ENCODE assay signal across 17 mouse cellular contexts in the genomic region with DNA sequence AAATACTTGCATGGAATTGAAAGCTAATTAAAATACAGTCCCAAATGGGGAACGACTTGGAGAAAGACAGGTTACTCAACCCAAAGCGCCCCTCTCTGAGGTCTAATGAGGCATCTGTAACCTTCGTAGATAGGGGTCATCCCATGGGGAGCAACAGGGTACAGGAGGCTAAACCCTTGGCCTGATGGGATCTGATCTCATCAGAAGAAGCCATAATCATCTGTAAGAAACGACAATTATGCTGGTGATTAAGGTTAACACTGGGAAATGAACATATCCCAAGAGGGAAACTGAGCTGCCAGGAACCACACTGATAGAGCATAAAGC.
A peak's percentile ranks its signal among the peaks of the same experiment; 100 is the strongest.
DNase-seq lines count a peak whose midpoint lies in the region; ATAC-seq lines count a peak whose summit lies in the region.
"Had no signal": no experiment of that assay in that cellular context is flagged by ENCODE, and none has a peak within 500 bp of the region (broad histone marks: within the 10 kb centered on the region; RNA-seq: fewer than 3 reads in every experiment).

No protein-coding gene starts in this region.

- peak overlapping the region; percentile 54 for H3K27ac ChIP-seq in forebrain, embryonic 10.5 days
- H3K27ac ChIP-seq in forebrain, embryonic 13.5 days: peak overlapping the region; percentile 37; the same call in 1 of the 2 replicates
- peak overlapping the region; percentile 81 for H3K27ac ChIP-seq in hindbrain, embryonic 13.5 days
- peak overlapping the region; percentile 68 for H3K27ac ChIP-seq in midbrain, embryonic 14.5 days (replicated peaks; ENCODE audit: low read depth, low read length)
- H3K27ac ChIP-seq: embryonic facial prominence, embryonic 15.5 days; gastrocnemius, adult 2 months; heart, embryonic 15.5 days had no signal

- peak overlapping the region; percentile 36; the same call in 1 of the 2 replicates for H3K4me2 ChIP-seq in forebrain, embryonic 13.5 days
- H3K4me2 ChIP-seq in hindbrain, embryonic 13.5 days: no peak overlapping the region
- H3K4me2 ChIP-seq in midbrain, embryonic 14.5 days (ENCODE audit: low read length): 0 out of 2 replicates have a peak overlapping the region, but pooled peaks have one; percentile 0
- H3K4me2 ChIP-seq: embryonic facial prominence, embryonic 15.5 days; heart, embryonic 15.5 days; liver, embryonic 11.5 days; lung, embryonic 14.5 days had no signal

- H3K27me3 ChIP-seq in forebrain, embryonic 10.5 days (ENCODE audit: poor library complexity, severe bottlenecking): peaks cover 18% of the 10 kb centered on the region; the same call in 1 of the 2 replicates
- peaks cover 4% of the 10 kb centered on the region; the same call in 1 of the 2 replicates for H3K27me3 ChIP-seq in forebrain, embryonic 13.5 days
- H3K27me3 ChIP-seq in hindbrain, embryonic 13.5 days: no peaks in the 10 kb centered on the region
- no peaks in the 10 kb centered on the region for H3K27me3 ChIP-seq in midbrain, embryonic 14.5 days (ENCODE audit: control insufficient read depth, insufficient read depth, low read length)
- H3K27me3 ChIP-seq: embryonic facial prominence, embryonic 15.5 days; heart, embryonic 15.5 days had no signal

- H3K4me1 ChIP-seq in forebrain, embryonic 10.5 days: peaks cover 13% of the 10 kb centered on the region
- peaks cover 15% of the 10 kb centered on the region for H3K4me1 ChIP-seq in forebrain, embryonic 13.5 days
- peaks cover 12% of the 10 kb centered on the region for H3K4me1 ChIP-seq in hindbrain, embryonic 13.5 days (replicated peaks)
- peaks cover 8% of the 10 kb centered on the region; the same call in 1 of the 2 replicates for H3K4me1 ChIP-seq in midbrain, embryonic 14.5 days (ENCODE audit: control insufficient read depth, insufficient read depth, low read length)
- H3K4me1 ChIP-seq: embryonic facial prominence, embryonic 15.5 days had no signal

- H3K9me3 ChIP-seq in forebrain, embryonic 10.5 days: no peaks in the 10 kb centered on the region
- H3K9me3 ChIP-seq in forebrain, embryonic 13.5 days (replicated peaks): no peaks in the 10 kb centered on the region
- H3K9me3 ChIP-seq in hindbrain, embryonic 13.5 days: no peaks in the 10 kb centered on the region
- no peaks in the 10 kb centered on the region for H3K9me3 ChIP-seq in midbrain, embryonic 14.5 days (ENCODE audit: control insufficient read depth, low read length)
- H3K9me3 ChIP-seq: embryonic facial prominence, embryonic 15.5 days; heart, embryonic 15.5 days had no signal

- WGBS in forebrain, embryonic 10.5 days: 80% methylated on average over 4 of the region's 4 CpGs
- 33% methylated on average over 4 of the region's 4 CpGs for WGBS in forebrain, embryonic 13.5 days
- 43% methylated on average over 4 of the region's 4 CpGs for WGBS in hindbrain, embryonic 13.5 days
- WGBS in midbrain, embryonic 14.5 days: 36% methylated on average over 4 of the region's 4 CpGs

- H3K9ac ChIP-seq in forebrain, embryonic 13.5 days: 0 out of 2 replicates have a peak overlapping the region, but pooled peaks have one; percentile 2
- H3K9ac ChIP-seq in hindbrain, embryonic 13.5 days: 0 out of 2 replicates have a peak overlapping the region, but pooled peaks have one; percentile 26
- no peak overlapping the region for H3K9ac ChIP-seq in midbrain, embryonic 14.5 days (replicated peaks; ENCODE audit: low read length)
- H3K9ac ChIP-seq: embryonic facial prominence, embryonic 15.5 days; heart, embryonic 15.5 days; lung, embryonic 14.5 days had no signal

- H3K4me3 ChIP-seq in forebrain, embryonic 10.5 days: no peak overlapping the region
- H3K4me3 ChIP-seq in forebrain, embryonic 13.5 days: no peak overlapping the region
- no peak overlapping the region for H3K4me3 ChIP-seq in hindbrain, embryonic 13.5 days
- H3K4me3 ChIP-seq in midbrain, embryonic 14.5 days (replicated peaks; ENCODE audit: low read depth, low read length): no peak overlapping the region
- H3K4me3 ChIP-seq: embryonic facial prominence, embryonic 15.5 days; gastrocnemius, adult 2 months; heart, embryonic 15.5 days had no signal

- H3K36me3 ChIP-seq in forebrain, embryonic 10.5 days (replicated peaks): no peaks in the 10 kb centered on the region
- H3K36me3 ChIP-seq in forebrain, embryonic 13.5 days (ENCODE audit: poor library complexity, severe bottlenecking): no peaks in the 10 kb centered on the region
- H3K36me3 ChIP-seq in hindbrain, embryonic 13.5 days: no peaks in the 10 kb centered on the region
- no peaks in the 10 kb centered on the region for H3K36me3 ChIP-seq in midbrain, embryonic 14.5 days (ENCODE audit: control insufficient read depth, insufficient read depth, low read length)
- H3K36me3 ChIP-seq: embryonic facial prominence, embryonic 15.5 days; heart, embryonic 15.5 days had no signal

- peak; percentile 63 for ATAC-seq in forebrain, embryonic 13.5 days
- no peak for ATAC-seq in hindbrain, embryonic 13.5 days (ENCODE audit: low FRiP score)
- 0 out of 2 replicates have a peak, but pooled peaks have one; percentile 44 for ATAC-seq in midbrain, embryonic 14.5 days (ENCODE audit: low FRiP score, low TSS enrichment)
- ATAC-seq in inflammation-experienced regulatory T-cells, adult 6 months: no peak
- no peak for ATAC-seq in megakaryocyte-erythroid progenitor cell, adult 5-6 weeks (replicated peaks; ENCODE audit: low FRiP score, low TSS enrichment, poor library complexity, severe bottlenecking)

- DNase-seq in forebrain, embryonic 10.5 days (ENCODE audit: extremely low spot score, low spot score): no peak
- DNase-seq in midbrain, embryonic 14.5 days: peak; percentile 3
- DNase-seq in right cerebral cortex, postnatal 14 days: no peak
- DNase-seq in cerebellum, adult 9-11 months: no peak
- DNase-seq: adrenal gland, postnatal 10 days; gastrocnemius, adult 2 months; kidney, adult 18-20 months; kidney, postnatal 14 days; lung, embryonic 14.5 days; spleen, adult 18-20 months had no signal

Comparison
In these comparisons a context has a peak if more than half of its experiments do, and no peak if none do; other contexts are left out.
1. ATAC-seq: peak in forebrain, embryonic 13.5 days (single experiment) and midbrain, embryonic 14.5 days (single experiment); none in hindbrain, embryonic 13.5 days (single experiment), inflammation-experienced regulatory T-cells, adult 6 months (single experiment) and megakaryocyte-erythroid progenitor cell, adult 5-6 weeks (single experiment).
2. Peak in every context shown above with its lines, with median percentiles within 50 percentile points of each other: H3K27ac ChIP-seq.